ENCODE assay signal across 12 mouse cellular contexts in genomic region chr10:115012922-115013321, GRCm38 (mm10).
A peak's percentile ranks its signal among the peaks of the same experiment; 100 is the strongest.
DNase-seq lines count a peak whose midpoint lies in the region; ATAC-seq and TF ChIP-seq lines count a peak whose summit lies in the region.
"Had no signal": no experiment of that assay in that cellular context is flagged by ENCODE, and none has a peak within 500 bp of the region (broad histone marks: within the 10 kb centered on the region; RNA-seq: fewer than 3 reads in every experiment).

No protein-coding gene starts in this region.

- H3K9ac ChIP-seq in limb, embryonic 15.5 days, result no peak overlapping the region
- H3K9ac ChIP-seq: limb, embryonic 12.5 days had no signal

- no peak for TF ChIP-seq POLR2A in brain, embryonic 14.5 days (IDR thresholded peaks at IDR 0.05; ENCODE audit: borderline replicate concordance, extremely low read depth, insufficient read depth, insufficient read length, poor library complexity, severe bottlenecking)

- no peaks in the 10 kb centered on the region for H3K9me3 ChIP-seq in limb, embryonic 15.5 days
- H3K9me3 ChIP-seq: limb, embryonic 12.5 days had no signal

- H3K4me2 ChIP-seq in limb, embryonic 15.5 days, result peak overlapping the region; percentile 33; the same call in 1 of the 2 replicates

- TF ChIP-seq CTCF in brain, embryonic 14.5 days (IDR thresholded peaks at IDR 0.05; ENCODE audit: borderline replicate concordance, extremely low read depth, insufficient read depth, insufficient read length), result no peak

- ATAC-seq in limb, embryonic 15.5 days (ENCODE audit: insufficient number of reproducible peaks, low FRiP score, low TSS enrichment, low read depth), result no peak
- ATAC-seq in megakaryocyte progenitor cell, adult 5-6 weeks (replicated peaks; ENCODE audit: poor library complexity), result no peak

- H3K27me3 ChIP-seq in limb, embryonic 15.5 days, result no peaks in the 10 kb centered on the region
- H3K27me3 ChIP-seq: limb, embryonic 12.5 days had no signal

- no peaks in the 10 kb centered on the region for H3K36me3 ChIP-seq in limb, embryonic 15.5 days
- H3K36me3 ChIP-seq: limb, embryonic 12.5 days had no signal

- peak; percentile 98 for DNase-seq in brain, adult 2 months (ENCODE audit: low read depth, low spot score)
- DNase-seq in brain, embryonic 14.5 days (ENCODE audit: low read depth), result peak; percentile 82
- DNase-seq in cerebellum, postnatal 36 days, result peak; percentile 70 to 83
- no peak for DNase-seq in heart, adult 8-10 months (ENCODE audit: low spot score)
- DNase-seq in lung, postnatal 36 days, result no peak
- DNase-seq: adrenal gland, postnatal 36 days; heart, adult 11 months; heart, postnatal 4 days; kidney, adult 9 months had no signal

- H3K4me3 ChIP-seq in limb, embryonic 15.5 days, result no peak overlapping the region

- H3K4me1 ChIP-seq in limb, embryonic 15.5 days, result peaks cover 7% of the 10 kb centered on the region; the same call in 1 of the 2 replicates

- 48% methylated on average over 6 of the region's 6 CpGs for WGBS in limb, embryonic 15.5 days

- no peak overlapping the region for H3K27ac ChIP-seq in limb, embryonic 15.5 days
- H3K27ac ChIP-seq: limb, embryonic 12.5 days had no signal

Comparison
In these comparisons a context has a peak if more than half of its experiments do, and no peak if none do; other contexts are left out.
1. DNase-seq: peak in brain, adult 2 months (single experiment), brain, embryonic 14.5 days (single experiment) and cerebellum, postnatal 36 days (2 of 2); none in heart, adult 8-10 months (single experiment) and lung, postnatal 36 days (single experiment).